9 mouse cellular contexts compared by ENCODE assay signal in the genomic region with DNA sequence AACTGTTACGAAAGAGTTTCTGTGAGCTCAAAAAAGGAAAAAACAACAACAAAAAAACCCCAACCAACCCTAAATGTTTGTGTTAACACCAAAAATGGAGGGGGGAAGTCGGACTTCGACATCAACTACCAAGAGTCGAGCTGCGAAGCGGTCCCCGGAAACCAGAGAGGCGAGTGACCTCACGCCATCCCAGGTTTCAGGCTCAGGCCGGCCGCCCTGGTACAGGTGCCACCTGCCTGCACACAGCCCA. TPM values are rescaled to one million over a fixed set of nuclear protein-coding genes. Genes with fewer than 3 reads are reported as not detected.
DNase-seq lines count a peak whose midpoint lies in the region; ATAC-seq and TF ChIP-seq lines count a peak whose summit lies in the region.
"Had no signal": no experiment of that assay in that cellular context is flagged by ENCODE, and none has a peak within 500 bp of the region (broad histone marks: within the 10 kb centered on the region; RNA-seq: fewer than 3 reads in every experiment).

No protein-coding gene starts in this region.

- H3K4me2 ChIP-seq in embryonic facial prominence, embryonic 11.5 days (ENCODE audit: low read depth, low read length), result peak overlapping the region; percentile 96
- H3K4me2 ChIP-seq in intestine, embryonic 15.5 days (replicated peaks), result peak overlapping the region; percentile 92
- peak overlapping the region; percentile 83 for H3K4me2 ChIP-seq in neural tube, embryonic 13.5 days

- no peak for DNase-seq in left cerebral cortex, adult 2 months (ENCODE audit: extremely low spot score in 1 of 2, low spot score in 2 of 2)
- no peak for DNase-seq in left cerebral cortex, adult 8-10 months (ENCODE audit: low spot score in 2 of 2)
- no peak for DNase-seq in embryonic facial prominence, embryonic 11.5 days (ENCODE audit: low spot score)
- no peak for DNase-seq in T-cell, adult 2 months (ENCODE audit: low spot score)
- no peak for DNase-seq in retina, postnatal 1 day

- peak overlapping the region; percentile 83 for H3K9ac ChIP-seq in embryonic facial prominence, embryonic 11.5 days (replicated peaks; ENCODE audit: low read length)
- H3K9ac ChIP-seq in intestine, embryonic 15.5 days, result peak overlapping the region; percentile 94
- H3K9ac ChIP-seq in neural tube, embryonic 13.5 days, result peak overlapping the region; percentile 98

- peak overlapping the region; percentile 99 for H3K4me3 ChIP-seq in left cerebral cortex, adult 2 months
- H3K4me3 ChIP-seq in embryonic facial prominence, embryonic 11.5 days (ENCODE audit: low read depth, low read length), result peak overlapping the region; percentile 87
- peak overlapping the region; percentile 91 for H3K4me3 ChIP-seq in intestine, embryonic 15.5 days (replicated peaks)
- H3K4me3 ChIP-seq in neural tube, embryonic 13.5 days, result peak overlapping the region; percentile 98

- H3K27ac ChIP-seq in left cerebral cortex, adult 2 months, result peak overlapping the region; percentile 99
- H3K27ac ChIP-seq in embryonic facial prominence, embryonic 11.5 days (replicated peaks; ENCODE audit: low read depth, low read length), result peak overlapping the region; percentile 72; the same call in 1 of the 2 replicates
- H3K27ac ChIP-seq in intestine, embryonic 15.5 days, result peak overlapping the region; percentile 97
- H3K27ac ChIP-seq in neural tube, embryonic 13.5 days (replicated peaks), result peak overlapping the region; percentile 98

- no peak for ATAC-seq in embryonic facial prominence, embryonic 11.5 days (replicated peaks; ENCODE audit: insufficient number of reproducible peaks, low FRiP score, low TSS enrichment, low read depth)
- no peak for ATAC-seq in intestine, embryonic 15.5 days
- ATAC-seq in neural tube, embryonic 13.5 days (ENCODE audit: low read depth), result no peak
- no peak for ATAC-seq in erythroid progenitor cell, adult 5-6 weeks (replicated peaks; ENCODE audit: low FRiP score, poor library complexity, severe bottlenecking)

- no peaks in the 10 kb centered on the region for H3K36me3 ChIP-seq in embryonic facial prominence, embryonic 11.5 days (replicated peaks; ENCODE audit: control insufficient read depth, insufficient read depth, low read depth, low read length)
- H3K36me3 ChIP-seq in intestine, embryonic 15.5 days, result no peaks in the 10 kb centered on the region
- H3K36me3 ChIP-seq in neural tube, embryonic 13.5 days, result no peaks in the 10 kb centered on the region

- no peak for TF ChIP-seq CTCF in left cerebral cortex, adult 2 months (IDR thresholded peaks at IDR 0.05)

- intact Hi-C loops in left cerebral cortex, adult 2 months (cut with DNase I), result loop anchor here (1.0 to 10.0 kb wide), 8 partner anchors 12 to 592 kb away; a partner anchor contains a TSS

- H3K4me1 ChIP-seq in embryonic facial prominence, embryonic 11.5 days (ENCODE audit: control insufficient read depth, insufficient read depth, low read length), result peaks cover 3% of the 10 kb centered on the region
- H3K4me1 ChIP-seq in intestine, embryonic 15.5 days (replicated peaks), result peaks cover 15% of the 10 kb centered on the region
- peaks cover 40% of the 10 kb centered on the region for H3K4me1 ChIP-seq in neural tube, embryonic 13.5 days (replicated peaks)

- no peaks in the 10 kb centered on the region for H3K27me3 ChIP-seq in embryonic facial prominence, embryonic 11.5 days (ENCODE audit: control insufficient read depth, insufficient read depth, low read length)
- no peaks in the 10 kb centered on the region for H3K27me3 ChIP-seq in intestine, embryonic 15.5 days (replicated peaks)
- no peaks in the 10 kb centered on the region for H3K27me3 ChIP-seq in neural tube, embryonic 13.5 days

- H3K9me3 ChIP-seq in embryonic facial prominence, embryonic 11.5 days (replicated peaks; ENCODE audit: control insufficient read depth, low read length), result no peaks in the 10 kb centered on the region
- no peaks in the 10 kb centered on the region for H3K9me3 ChIP-seq in intestine, embryonic 15.5 days
- no peaks in the 10 kb centered on the region for H3K9me3 ChIP-seq in neural tube, embryonic 13.5 days

- WGBS in embryonic facial prominence, embryonic 11.5 days, result 0% methylated on average over 11 of the region's 11 CpGs
- 1% methylated on average over 11 of the region's 11 CpGs for WGBS in intestine, embryonic 15.5 days
- under 1% methylated on average over 11 of the region's 11 CpGs for WGBS in neural tube, embryonic 13.5 days

RNA-seq across cellular contexts. Expression of a gene that starts 1.8 kb away (rescaled TPM):
- total RNA-seq in left cerebral cortex, adult 2 months (2021), result 100 to 1,000 TPM; 179 to 199 TPM
- total RNA-seq in left cerebral cortex, adult 8-10 months (2022), result 100 to 1,000 TPM; 138 to 154 (median 144) TPM
- 19.9 and 20.3 TPM in 2 replicates for polyA plus RNA-seq in embryonic facial prominence, embryonic 11.5 days (2014; fragmentation: Nextera tagmentation; extraction: Ambion mirVana)
- 25.9 and 26.7 TPM in 2 replicates for polyA plus RNA-seq in intestine, embryonic 15.5 days (2015; fragmentation: Nextera tagmentation; extraction: Ambion mirVana)
- 28.1 and 32.5 TPM in 2 replicates for polyA plus RNA-seq in neural tube, embryonic 13.5 days (2015; fragmentation: Nextera tagmentation; extraction: Ambion mirVana)
- 41.8 and 46.9 TPM in 2 replicates for total RNA-seq in erythroid progenitor cell, adult 5-6 weeks (2015; ENCODE audit: low replicate concordance)
- total RNA-seq in erythroid progenitor cell, adult 5-6 weeks (2017; ENCODE audit: low replicate concordance), result 53.8 and 60.1 TPM in 2 replicates

RNA-seq across cellular contexts. Expression of a gene that starts 20.3 kb away (rescaled TPM):
- not detected for total RNA-seq in left cerebral cortex, adult 2 months (2021)
- total RNA-seq in left cerebral cortex, adult 8-10 months (2022), result not detected
- not detected in 2 replicates for polyA plus RNA-seq in embryonic facial prominence, embryonic 11.5 days (2014; fragmentation: Nextera tagmentation; extraction: Ambion mirVana)
- polyA plus RNA-seq in intestine, embryonic 15.5 days (2015; fragmentation: Nextera tagmentation; extraction: Ambion mirVana), result not detected in 2 replicates
- polyA plus RNA-seq in neural tube, embryonic 13.5 days (2015; fragmentation: Nextera tagmentation; extraction: Ambion mirVana), result 0.20 TPM in 1 of 2 replicates, not detected in the other
- not detected in 2 replicates for total RNA-seq in erythroid progenitor cell, adult 5-6 weeks (2015; ENCODE audit: low replicate concordance)
- total RNA-seq in erythroid progenitor cell, adult 5-6 weeks (2017; ENCODE audit: low replicate concordance), result not detected in 2 replicates
- polyA plus RNA-seq: urinary bladder, adult 2 months had no signal
